Mouse (Mus musculus) intestine, embryonic 14.5 days (tissue): ENCODE results near the gene Shisa3. TPM values are rescaled to one million over a fixed set of nuclear protein-coding genes. Genes with fewer than 3 reads are reported as not detected.

Experiments
- ATAC-seq: fragments of 200-750 bp; cut with Nextera tagmentation; replicated peaks from 2 replicates; pipeline ENCODE4 v1.8.0; 2017; ENCODE audit warnings: low read depth, moderate number of reproducible peaks, moderate TSS enrichment, moderate library complexity; ENCODE audit not compliant: low FRiP score, low TSS enrichment
- DNase-seq: peaks from one replicate; pipeline ENCODE4 v3.0.0-alpha.2; 2018; ENCODE audit warnings: low spot score
- H3K27ac ChIP-seq: fragments of 300-500 bp; sonication (generic); 2 replicates; pipeline ENCODE4 v1.5.1; 2014; ENCODE audit warnings: low read depth, mild to moderate bottlenecking, control low read depth
- H3K27me3 ChIP-seq: fragments of 300-500 bp; sonication (generic); replicated peaks from 2 replicates; pipeline ENCODE4 v1.6.1; 2014; ENCODE audit warnings: low read length, control low read depth; ENCODE audit not compliant: control insufficient read depth, insufficient read depth
- H3K36me3 ChIP-seq: fragments of 300-500 bp; sonication (generic); 2 replicates; pipeline ENCODE4 v1.6.1; 2014; ENCODE audit warnings: low read length, control low read depth; ENCODE audit not compliant: control insufficient read depth, insufficient read depth
- H3K4me1 ChIP-seq: fragments of 300-500 bp; sonication (generic); replicated peaks from 2 replicates; pipeline ENCODE4 v1.6.1; 2014; ENCODE audit warnings: low read length, control low read depth, mixed read lengths; ENCODE audit not compliant: control insufficient read depth, insufficient read depth
- H3K4me2 ChIP-seq: fragments of 300-500 bp; sonication (generic); 2 replicates; pipeline ENCODE4 v1.6.1; 2014; ENCODE audit warnings: low read length
- H3K4me3 ChIP-seq: fragments of 300-500 bp; sonication (generic); 2 replicates; pipeline ENCODE4 v1.5.1; 2014; ENCODE audit warnings: low read depth, low read length, control low read depth, mixed read lengths
- H3K9ac ChIP-seq: fragments of 300-500 bp; sonication (generic); 2 replicates; pipeline ENCODE4 v1.6.1; 2014; ENCODE audit warnings: mild to moderate bottlenecking, low read length
- H3K9me3 ChIP-seq: fragments of 300-500 bp; sonication (generic); 2 replicates; pipeline ENCODE4 v1.6.1; 2016; ENCODE audit warnings: low read length, control low read depth; ENCODE audit not compliant: control insufficient read depth
- WGBS: fragments of 180-500 bp; shearing (Covaris S2); extraction: QIAGEN DNeasy Blood & Tissue Kit; methylation state at CpG from one replicate; pipeline ENCODE4 v1.1.7; 2014; 5-methylcytosine and 5-hydroxymethylcytosine counted together
- polyA plus RNA-seq: library from polyadenylated mRNA; unstranded; fragments of >200 nt; fragmentation: Nextera tagmentation; extraction: Ambion mirVana; gene quantifications from 2 replicates; pipeline ENCODE4 v1.2.1, GENCODE M21; 2014

The Shisa3 gene
- polyA plus RNA-seq, 1 experiment from 2014 or later = 17.1 TPM

DNA sequence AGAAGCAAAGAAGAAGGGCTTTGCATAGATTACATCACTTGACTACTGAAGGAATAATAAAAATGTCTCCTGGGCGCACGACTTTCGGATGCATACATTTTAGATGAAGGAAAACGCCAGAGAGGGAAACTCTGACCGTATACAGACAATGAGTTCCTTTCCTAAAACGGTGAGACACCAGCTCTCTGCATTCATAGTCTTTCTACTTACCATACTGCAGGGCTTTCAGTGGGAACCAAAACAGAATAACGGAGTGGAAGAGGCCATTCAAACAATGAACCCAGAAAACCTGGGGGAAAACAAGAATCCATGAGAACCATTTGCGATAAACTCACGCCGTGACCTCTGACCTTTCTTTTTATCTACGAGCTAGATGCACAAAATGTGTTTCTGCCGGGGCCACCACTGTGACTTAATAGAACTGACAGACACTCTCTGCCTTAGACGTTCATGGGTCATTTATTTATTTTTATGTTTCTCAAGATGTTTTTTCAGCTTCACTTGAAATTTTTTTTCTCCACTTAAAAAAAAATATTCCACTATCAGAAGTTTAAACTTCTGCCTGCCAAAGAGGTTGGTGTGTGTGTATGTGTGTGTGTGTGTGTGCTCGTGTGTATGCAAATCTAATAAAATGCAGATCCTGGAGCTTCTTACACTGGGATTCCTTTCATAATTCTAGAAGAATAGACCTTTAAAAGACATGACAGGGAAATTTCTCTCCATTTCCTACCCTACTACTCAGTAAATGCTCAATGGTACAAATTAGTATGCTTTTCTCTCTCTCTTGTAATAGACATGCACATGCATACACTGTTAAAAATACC, 48.2 kb downstream of the Shisa3 start:
- DNase-seq (no peak), ATAC-seq (no peak)
- no peaks in the 10 kb centered on the region for H3K9me3 ChIP-seq
- no peak overlapping the region for H3K27ac ChIP-seq
- no peak overlapping the region for H3K4me3 ChIP-seq
- no peaks in the 10 kb centered on the region for H3K4me1 ChIP-seq
- no peaks in the 10 kb centered on the region for H3K36me3 ChIP-seq
- H3K27me3 ChIP-seq = no peaks in the 10 kb centered on the region
- 67% methylated on average over 14 of the region's 14 CpGs for WGBS
- H3K9ac ChIP-seq = no peak overlapping the region
- H3K4me2 ChIP-seq = no peak overlapping the region

DNA sequence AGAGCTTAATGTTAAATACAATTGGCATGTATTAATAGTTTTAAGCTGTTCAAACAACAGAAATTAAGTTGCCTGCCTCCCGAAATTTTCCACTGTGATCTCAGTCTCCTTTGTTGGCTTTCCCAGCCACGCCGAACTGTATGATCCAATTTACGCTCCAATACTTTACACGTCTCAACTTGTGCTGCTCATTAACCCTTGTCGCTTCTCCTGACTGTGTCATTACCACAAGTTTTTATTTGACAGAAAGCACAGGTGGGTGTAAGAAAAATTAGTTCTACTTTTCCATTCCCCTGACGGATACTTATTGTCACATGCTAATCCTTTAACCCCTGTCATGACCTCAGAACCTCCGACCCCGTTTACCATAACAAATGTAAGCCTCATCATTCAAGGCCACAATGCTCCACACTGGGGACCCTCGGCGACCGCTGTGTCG, 49.2 kb downstream of the Shisa3 start:
- no peaks in the 10 kb centered on the region for H3K9me3 ChIP-seq
- no peak for ATAC-seq

DNA sequence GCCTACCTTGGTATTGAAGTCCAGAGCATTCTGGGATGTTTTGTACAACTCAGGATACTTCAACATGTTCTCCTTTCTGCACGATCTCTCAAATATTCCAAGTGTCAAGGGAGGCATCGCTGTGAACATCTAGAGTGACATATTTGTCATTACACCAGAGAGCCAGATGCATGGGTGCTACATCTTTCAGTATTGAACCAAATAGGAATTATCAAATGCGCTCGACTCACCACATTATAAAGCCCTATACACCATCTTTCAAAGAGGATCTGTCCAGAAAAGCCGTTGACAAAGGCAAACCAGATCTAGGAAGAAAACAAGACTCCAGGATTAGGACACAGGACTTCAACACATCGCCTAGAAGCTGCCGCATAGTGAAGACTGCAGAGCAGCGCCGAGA, 52.2 kb downstream of the Shisa3 start:
- Histone ChIP-seq H3K9ac (no peak overlapping the region), H3K9me3 (no peaks in the 10 kb centered on the region), H3K27me3 (no peaks in the 10 kb centered on the region), H3K4me3 (no peak overlapping the region), H3K4me2 (no peak overlapping the region), H3K4me1 (no peaks in the 10 kb centered on the region), H3K27ac (no peak overlapping the region), H3K36me3 (no peaks in the 10 kb centered on the region)
- 91% methylated on average over 9 of the region's 9 CpGs for WGBS
- no peak for DNase-seq
- no peak for ATAC-seq

More for the DNA sequence above, 49.2 kb downstream of the Shisa3 start:
- no peak overlapping the region for H3K4me3 ChIP-seq
- H3K4me2 ChIP-seq = no peak overlapping the region
- H3K27me3 ChIP-seq = no peaks in the 10 kb centered on the region
- H3K4me1 ChIP-seq = no peaks in the 10 kb centered on the region
- no peak for DNase-seq
- H3K27ac ChIP-seq = no peak overlapping the region
- 56% methylated on average over 13 of the region's 13 CpGs for WGBS
- H3K36me3 ChIP-seq = no peaks in the 10 kb centered on the region
- H3K9ac ChIP-seq = no peak overlapping the region

DNA sequence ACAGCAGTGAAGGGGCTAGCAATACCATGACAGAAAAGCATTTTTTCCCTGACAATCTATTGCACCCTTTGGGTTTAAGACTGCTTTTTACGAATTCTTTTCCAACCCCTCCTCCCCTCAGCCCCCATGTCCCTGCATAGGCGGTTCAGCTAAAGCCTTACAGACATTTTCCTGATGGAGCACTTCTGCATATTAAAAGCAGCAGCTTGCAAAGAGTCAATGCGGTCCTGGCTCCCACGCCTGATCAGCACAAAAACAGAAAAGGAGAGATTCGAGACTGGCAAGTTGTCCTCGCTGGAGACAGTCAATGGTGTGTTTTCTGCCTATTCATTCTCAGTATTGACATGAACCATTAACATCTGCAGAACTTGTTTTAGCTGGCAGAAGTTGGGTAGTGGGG, 55.0 kb downstream of the Shisa3 start:
- no peak overlapping the region for H3K4me3 ChIP-seq
- no peaks in the 10 kb centered on the region for H3K9me3 ChIP-seq
- H3K36me3 ChIP-seq = no peaks in the 10 kb centered on the region
- no peak for DNase-seq
- H3K4me1 ChIP-seq = no peaks in the 10 kb centered on the region
- WGBS = 41% methylated on average over 6 of the region's 6 CpGs
- H3K9ac ChIP-seq = no peak overlapping the region
- ATAC-seq = no peak
- H3K4me2 ChIP-seq = no peak overlapping the region
- H3K27me3 ChIP-seq = no peaks in the 10 kb centered on the region
- H3K27ac ChIP-seq = no peak overlapping the region

DNA sequence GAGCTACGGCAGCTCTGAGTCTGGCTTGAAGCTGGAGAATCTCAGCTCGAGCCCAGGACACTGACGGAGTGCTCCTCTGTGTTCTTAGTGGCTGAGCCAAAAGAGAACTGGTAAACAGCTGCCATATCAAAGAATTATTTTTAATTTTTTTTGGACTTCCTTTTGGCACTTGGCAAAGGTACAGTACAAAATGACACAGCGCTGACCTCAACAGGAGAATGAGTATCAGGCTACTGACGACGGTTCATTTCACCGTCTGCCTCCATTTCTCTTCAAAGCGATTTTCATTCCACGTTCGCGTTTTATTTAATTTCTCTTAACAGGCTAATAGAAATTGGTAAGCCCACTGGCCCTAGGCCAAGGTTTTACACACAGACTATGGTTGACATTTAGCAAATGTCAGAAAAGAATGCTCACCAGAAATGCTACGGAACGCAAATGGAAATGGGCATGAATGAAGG, 61.8 kb downstream of the Shisa3 start:
- Histone ChIP-seq H3K9me3 (no peaks in the 10 kb centered on the region), H3K9ac (no peak overlapping the region), H3K4me2 (peak overlapping the region; percentile 24), H3K4me1 (0 out of 2 replicates have a peak, but pooled peaks cover 5% of the 10 kb centered on the region), H3K27me3 (no peaks in the 10 kb centered on the region), H3K4me3 (no peak overlapping the region), H3K27ac (no peak overlapping the region), H3K36me3 (no peaks in the 10 kb centered on the region)
- no peak for ATAC-seq
- DNase-seq = no peak
- WGBS = 44% methylated on average over 13 of the region's 13 CpGs

DNA sequence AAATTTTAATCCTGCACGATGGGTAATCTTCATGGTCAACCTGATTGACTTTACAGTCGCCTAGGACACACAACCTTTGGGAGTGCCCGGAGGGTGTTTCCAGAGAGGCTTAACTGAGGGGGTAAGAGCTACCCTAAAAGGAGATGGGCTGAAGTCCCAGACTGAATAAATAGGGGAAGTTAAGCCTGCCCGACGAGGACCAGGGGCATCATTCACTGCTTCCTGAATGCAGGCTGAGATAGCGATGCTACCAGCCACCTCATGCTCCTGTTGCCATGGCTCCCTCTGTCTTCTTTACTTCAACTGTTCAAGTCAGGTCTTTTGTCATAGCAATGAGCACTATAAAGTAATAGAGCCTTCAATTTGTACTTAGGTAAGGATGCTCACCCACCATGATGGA, 62.5 kb downstream of the Shisa3 start:
- H3K4me3 ChIP-seq = no peak overlapping the region
- no peak overlapping the region; the same call in 1 of the 2 replicates for H3K4me2 ChIP-seq
- no peaks in the 10 kb centered on the region for H3K36me3 ChIP-seq
- ATAC-seq = no peak
- H3K27me3 ChIP-seq = no peaks in the 10 kb centered on the region
- no peak overlapping the region for H3K9ac ChIP-seq
- 71% methylated on average over 6 of the region's 6 CpGs for WGBS
- no peak overlapping the region for H3K27ac ChIP-seq
- H3K9me3 ChIP-seq = no peaks in the 10 kb centered on the region
- no peak for DNase-seq
- 0 out of 2 replicates have a peak, but pooled peaks cover 5% of the 10 kb centered on the region for H3K4me1 ChIP-seq

DNA sequence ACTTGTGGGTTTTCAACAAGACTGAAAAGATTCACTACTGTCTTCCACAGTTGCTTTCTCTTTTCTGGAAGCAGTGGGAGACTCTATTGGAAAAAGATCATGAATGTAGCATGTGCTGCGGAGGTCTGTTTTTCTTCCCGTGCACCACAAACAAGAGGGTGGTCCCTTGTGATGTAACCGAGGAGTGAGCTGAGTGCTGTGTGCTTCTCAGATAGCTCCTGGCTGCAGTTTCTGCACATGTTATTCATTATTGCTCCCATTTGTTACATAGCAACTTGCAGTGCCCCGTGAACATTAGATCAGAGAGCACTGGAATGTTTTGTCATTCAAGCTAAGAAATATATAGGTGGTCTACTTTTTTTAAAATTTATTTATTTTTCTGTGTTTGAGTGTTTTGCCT, 65.3 kb downstream of the Shisa3 start:
- DNase-seq = no peak
- Histone ChIP-seq H3K4me1 (0 out of 2 replicates have a peak, but pooled peaks cover 5% of the 10 kb centered on the region), H3K36me3 (no peaks in the 10 kb centered on the region), H3K9me3 (no peaks in the 10 kb centered on the region), H3K4me3 (no peak overlapping the region), H3K9ac (no peak overlapping the region), H3K27ac (no peak overlapping the region), H3K27me3 (no peaks in the 10 kb centered on the region), H3K4me2 (no peak overlapping the region)
- 86% methylated on average over 4 of the region's 4 CpGs for WGBS
- no peak for ATAC-seq
